Mouse (Mus musculus): ENCODE data around the gene Itgb2. TPM values are rescaled to one million over a fixed set of nuclear protein-coding genes. Genes with fewer than 3 reads are reported as not detected.

Gene Itgb2
- polyA plus RNA-seq, 1 experiment from 2014 or later = 121 TPM

Other genes with a start within 250 kb of the Itgb2 start
- gene Adarb1, start 112.0 kb upstream of the Itgb2 start, polyA plus RNA-seq (2015; fragmentation: Nextera tagmentation; extraction: Ambion mirVana) = 1.3 and 1.8 TPM in 2 replicates
- gene Fam207a, start 14.5 kb upstream of the Itgb2 start, polyA plus RNA-seq (2015; fragmentation: Nextera tagmentation; extraction: Ambion mirVana) = 47.5 and 51.5 TPM in 2 replicates
- gene Pttg1ip, start 51.5 kb downstream of the Itgb2 start, polyA plus RNA-seq (2015; fragmentation: Nextera tagmentation; extraction: Ambion mirVana) = 79.8 and 85.6 TPM in 2 replicates
- 251 and 259 TPM in 2 replicates for gene Sumo3, start 75.8 kb downstream of the Itgb2 start, polyA plus RNA-seq (2015; fragmentation: Nextera tagmentation; extraction: Ambion mirVana)
- gene Gm49325, start 75.9 kb downstream of the Itgb2 start, polyA plus RNA-seq (2015; fragmentation: Nextera tagmentation; extraction: Ambion mirVana) = 9.2 and 23.4 TPM in 2 replicates
- 67.9 and 69.8 TPM in 2 replicates for gene Ube2g2, start 92.0 kb downstream of the Itgb2 start, polyA plus RNA-seq (2015; fragmentation: Nextera tagmentation; extraction: Ambion mirVana)
- gene Tspear, start 156.3 kb downstream of the Itgb2 start, polyA plus RNA-seq (2015; fragmentation: Nextera tagmentation; extraction: Ambion mirVana) = 0.77 and 0.84 TPM in 2 replicates
- not detected in 2 replicates for gene Gm19402, start 160.5 kb downstream of the Itgb2 start, polyA plus RNA-seq (2015; fragmentation: Nextera tagmentation; extraction: Ambion mirVana)
- gene Gm9508, start 167.0 kb downstream of the Itgb2 start, polyA plus RNA-seq (2015; fragmentation: Nextera tagmentation; extraction: Ambion mirVana) = not detected in 2 replicates
- gene Gm10272, start 176.4 kb downstream of the Itgb2 start, polyA plus RNA-seq (2015; fragmentation: Nextera tagmentation; extraction: Ambion mirVana) = not detected in 2 replicates
- not detected in 2 replicates for gene Gm10024, start 181.2 kb downstream of the Itgb2 start, polyA plus RNA-seq (2015; fragmentation: Nextera tagmentation; extraction: Ambion mirVana)
- not detected in 2 replicates for gene Gm10142, start 185.6 kb downstream of the Itgb2 start, polyA plus RNA-seq (2015; fragmentation: Nextera tagmentation; extraction: Ambion mirVana)
- gene Krtap12-1, start 190.3 kb downstream of the Itgb2 start, polyA plus RNA-seq (2015; fragmentation: Nextera tagmentation; extraction: Ambion mirVana) = not detected in 2 replicates
- gene Gm10100, start 196.2 kb downstream of the Itgb2 start, polyA plus RNA-seq (2015; fragmentation: Nextera tagmentation; extraction: Ambion mirVana) = not detected in 2 replicates
- not detected in 2 replicates for gene Gm18596, start 212.4 kb downstream of the Itgb2 start, polyA plus RNA-seq (2015; fragmentation: Nextera tagmentation; extraction: Ambion mirVana)
- gene Gm9736, start 221.1 kb downstream of the Itgb2 start, polyA plus RNA-seq (2015; fragmentation: Nextera tagmentation; extraction: Ambion mirVana) = not detected in 2 replicates
- not detected in 2 replicates for gene Gm3233, start 229.4 kb downstream of the Itgb2 start, polyA plus RNA-seq (2015; fragmentation: Nextera tagmentation; extraction: Ambion mirVana)
- gene Gm3238, start 241.1 kb downstream of the Itgb2 start, polyA plus RNA-seq (2015; fragmentation: Nextera tagmentation; extraction: Ambion mirVana) = not detected in 2 replicates
- not detected in 2 replicates for gene Gm7138, start 246.7 kb downstream of the Itgb2 start, polyA plus RNA-seq (2015; fragmentation: Nextera tagmentation; extraction: Ambion mirVana)

All from thymus, postnatal 0 days (tissue).